Mouse (Mus musculus) megakaryocyte, embryonic 14.5 days (primary cell): ENCODE data around the gene Adcy5.

Experiments
- FLI1 ChIP-seq: IDR thresholded peaks from 2 replicates; pipeline ENCODE4 v1.6.1; 2012; ENCODE audit warnings: low read length, inconsistent platforms, mixed read lengths
- GATA1 ChIP-seq: IDR thresholded peaks from 3 replicates; pipeline ENCODE4 v1.6.1; 2012; ENCODE audit warnings: mixed read lengths, low read length, inconsistent platforms, borderline replicate concordance

GRCm38 (mm10) chr16:35223930-35224329, 69.3 kb downstream of the Adcy5 start:
- TF ChIP-seq GATA1 (no peak), FLI1 (no peak)
